Mouse (Mus musculus) kidney, postnatal 36 days (tissue): Measurements from ENCODE around the gene Fgf22.

ENCODE experiments used
- DNase-seq, 2 experiments: peaks; one replicate each; pipeline ENCODE4 v3.0.0; 2021 to 2022; ENCODE audit warnings: mixed read lengths in 2 of 2

Fgf22 gene

GRCm38 (mm10) chr10:79767372-79768244 is 12.7 kb downstream of the Fgf22 start:
- DNase-seq = peak; percentile 93 to 95

GRCm38 (mm10) chr10:79768400-79768799 is 13.5 kb downstream of the Fgf22 start:
- DNase-seq = peak; percentile 82 to 89

GRCm38 (mm10) chr10:79769329-79769728 is 14.5 kb downstream of the Fgf22 start:
- peak; percentile 72 to 81 for DNase-seq

GRCm38 (mm10) chr10:79772320-79772719 is 17.4 kb downstream of the Fgf22 start:
- no peak for DNase-seq

- no peak for DNase-seq
Observed at GRCm38 (mm10) chr10:79773208-79773607, 18.3 kb downstream of the Fgf22 start.

- no peak for DNase-seq
Observed at GRCm38 (mm10) chr10:79774486-79775279, 19.8 kb downstream of the Fgf22 start.

GRCm38 (mm10) chr10:79777103-79777531 is 22.2 kb downstream of the Fgf22 start, which contains the start of gene Fstl3:
Gene Fstl3, plus strand, starts transcription at chr10:79777272.
- DNase-seq = peak in 1 of 2 experiments; percentile 65

GRCm38 (mm10) chr10:79778006-79778405 is 23.1 kb downstream of the Fgf22 start:
- DNase-seq = peak in 1 of 2 experiments; percentile 60

GRCm38 (mm10) chr10:79779193-79779592 is 24.3 kb downstream of the Fgf22 start:
- DNase-seq = no peak

GRCm38 (mm10) chr10:79779784-79780663 is 25.1 kb downstream of the Fgf22 start:
- peak; percentile 99 to 100 for DNase-seq

GRCm38 (mm10) chr10:79780664-79781015 is 25.8 kb downstream of the Fgf22 start:
- DNase-seq = peak in 1 of 2 experiments; percentile 82

GRCm38 (mm10) chr10:79781139-79781538 is 26.3 kb downstream of the Fgf22 start:
- DNase-seq = no peak

GRCm38 (mm10) chr10:79781956-79782355 is 27.1 kb downstream of the Fgf22 start:
- DNase-seq = no peak

GRCm38 (mm10) chr10:79783050-79783449 is 28.2 kb downstream of the Fgf22 start:
- peak in 1 of 2 experiments; percentile 67 for DNase-seq

- DNase-seq = peak in 1 of 2 experiments; percentile 75
Observed at GRCm38 (mm10) chr10:79783920-79784800, 29.3 kb downstream of the Fgf22 start.

GRCm38 (mm10) chr10:79788386-79789158 is 33.7 kb downstream of the Fgf22 start:
- DNase-seq = peak; percentile 80 to 93

GRCm38 (mm10) chr10:79789581-79789980 is 34.7 kb downstream of the Fgf22 start:
- DNase-seq = no peak

- DNase-seq = no peak
Observed at GRCm38 (mm10) chr10:79790861-79791260, 36.0 kb downstream of the Fgf22 start, which contains the start of gene Prss57. Gene Prss57, minus strand, starts transcription at chr10:79790961.

GRCm38 (mm10) chr10:79792339-79793040 is 37.6 kb downstream of the Fgf22 start:
- DNase-seq = no peak
